Mouse (Mus musculus) spleen, adult 2 months (tissue): ENCODE results near the gene Yeats2.

Source experiments
- CTCF ChIP-seq: fragments of 200-500 bp; IDR thresholded peaks from 2 replicates; pipeline ENCODE4 v1.5.1; 2011; ENCODE audit warnings: mild to moderate bottlenecking, inconsistent platforms; ENCODE audit not compliant: insufficient read depth, insufficient read length, insufficient replicate concordance; ENCODE audit errors: extremely low read depth
- POLR2A ChIP-seq: fragments of 200-500 bp; IDR thresholded peaks from 2 replicates; pipeline ENCODE4 v1.6.1; 2011; ENCODE audit warnings: low read depth, low read length, inconsistent platforms

- TF ChIP-seq CTCF (no peak), POLR2A (no peak)
Observed at GRCm38 (mm10) chr16:20097711-20098374, 43.0 kb upstream of the Yeats2 start.
